Mouse (Mus musculus) midbrain, embryonic 15.5 days (tissue): ENCODE data around the gene Adipoq. TPM values are rescaled to one million over a fixed set of nuclear protein-coding genes. Genes with fewer than 3 reads are reported as not detected.

Experiments used
- ATAC-seq: fragments of 200-750 bp; cut with Nextera tagmentation; replicated peaks from 2 replicates; pipeline ENCODE4 v1.8.0; 2017; ENCODE audit warnings: moderate TSS enrichment
- H3K27ac ChIP-seq: fragments of 300-500 bp; sonication (generic); 2 replicates; pipeline ENCODE4 v1.5.1; 2015; ENCODE audit warnings: mild to moderate bottlenecking, inconsistent platforms
- H3K27me3 ChIP-seq: fragments of 300-500 bp; sonication (generic); replicated peaks from 2 replicates; pipeline ENCODE4 v1.6.1; 2015; ENCODE audit warnings: inconsistent platforms
- H3K36me3 ChIP-seq: fragments of 300-500 bp; sonication (generic); replicated peaks from 2 replicates; pipeline ENCODE4 v1.6.1; 2015; ENCODE audit warnings: inconsistent platforms
- H3K4me1 ChIP-seq: fragments of 300-500 bp; sonication (generic); 2 replicates; pipeline ENCODE4 v1.6.1; 2015; ENCODE audit warnings: inconsistent platforms
- H3K4me2 ChIP-seq: fragments of 300-500 bp; sonication (generic); 2 replicates; pipeline ENCODE4 v1.6.1; 2015; ENCODE audit warnings: inconsistent platforms, mild to moderate bottlenecking, moderate library complexity
- H3K4me3 ChIP-seq: fragments of 300-500 bp; sonication (generic); 2 replicates; pipeline ENCODE4 v1.5.1; 2015; ENCODE audit warnings: mild to moderate bottlenecking, inconsistent platforms
- H3K9ac ChIP-seq: fragments of 300-500 bp; sonication (generic); 2 replicates; pipeline ENCODE4 v1.6.1; 2015; ENCODE audit warnings: mild to moderate bottlenecking, inconsistent platforms
- H3K9me3 ChIP-seq: fragments of 300-500 bp; sonication (generic); 2 replicates; pipeline ENCODE4 v1.6.1; 2016; ENCODE audit warnings: inconsistent platforms
- WGBS: fragments of 180-500 bp; shearing (Covaris S2); methylation state at CpG from one replicate; pipeline ENCODE4 v1.1.7; 2015; ENCODE audit warnings: mixed read lengths; 5-methylcytosine and 5-hydroxymethylcytosine counted together
- polyA plus RNA-seq: library from polyadenylated mRNA; unstranded; fragments of >200 nt; fragmentation: Nextera tagmentation; extraction: Ambion mirVana; gene quantifications from 2 replicates; pipeline ENCODE4 v1.2.1, GENCODE M21; 2015

The Adipoq gene
- polyA plus RNA-seq, 1 experiment from 2014 or later: not detected

DNA sequence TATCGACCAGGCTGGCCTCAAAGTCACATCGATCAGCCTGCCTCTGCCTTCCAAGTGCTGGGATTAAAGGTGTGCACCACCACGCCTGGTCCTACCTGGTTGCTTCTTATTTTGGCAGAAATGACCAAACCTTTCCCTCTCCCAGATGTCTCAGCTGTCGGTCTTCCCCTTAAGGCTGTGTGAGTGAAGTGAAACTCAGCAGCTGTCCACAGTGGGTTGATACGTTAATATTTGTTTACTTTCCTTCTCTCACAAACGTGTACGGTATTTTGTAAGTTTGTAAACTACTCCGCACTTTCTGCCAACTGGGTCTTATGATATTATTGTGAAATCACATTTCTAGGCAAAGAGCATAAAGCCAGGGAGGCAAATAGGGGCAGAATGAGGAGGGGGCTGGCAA, 3.1 kb downstream of the Adipoq start:
- Histone ChIP-seq H3K9me3 (no peaks in the 10 kb centered on the region), H3K36me3 (no peaks in the 10 kb centered on the region), H3K27me3 (no peaks in the 10 kb centered on the region), H3K9ac (no peak overlapping the region), H3K27ac (no peak overlapping the region), H3K4me1 (no peaks in the 10 kb centered on the region), H3K4me3 (no peak overlapping the region), H3K4me2 (no peak overlapping the region)
- no peak for ATAC-seq
- WGBS: 91% methylated on average over 8 of the region's 8 CpGs

DNA sequence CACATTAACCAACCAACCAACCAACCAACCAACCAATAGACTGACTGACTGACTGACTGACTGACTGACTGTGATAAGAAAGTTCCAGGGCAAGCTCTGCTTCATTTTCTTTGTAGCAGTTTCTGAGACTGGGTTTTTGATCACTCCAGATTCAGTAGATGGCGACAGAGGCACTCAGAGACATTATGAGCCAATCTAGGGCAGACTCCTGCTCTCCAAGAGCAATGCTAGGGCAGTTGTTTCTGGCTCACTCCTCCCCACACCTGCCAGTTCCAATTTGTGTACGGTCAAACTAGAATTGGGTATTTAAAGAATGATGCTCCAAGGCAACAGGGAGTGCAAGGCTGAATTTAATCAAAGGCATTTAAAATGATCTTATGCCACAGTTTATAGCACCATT, 5.1 kb downstream of the Adipoq start:
- H3K27ac ChIP-seq: no peak overlapping the region
- H3K27me3 ChIP-seq: no peaks in the 10 kb centered on the region
- no peaks in the 10 kb centered on the region for H3K36me3 ChIP-seq
- H3K4me2 ChIP-seq: no peak overlapping the region
- H3K9me3 ChIP-seq: no peaks in the 10 kb centered on the region
- no peaks in the 10 kb centered on the region for H3K4me1 ChIP-seq
- no peak for ATAC-seq
- 26% methylated on average over 2 of the region's 2 CpGs for WGBS
- no peak overlapping the region for H3K4me3 ChIP-seq
- no peak overlapping the region for H3K9ac ChIP-seq

DNA sequence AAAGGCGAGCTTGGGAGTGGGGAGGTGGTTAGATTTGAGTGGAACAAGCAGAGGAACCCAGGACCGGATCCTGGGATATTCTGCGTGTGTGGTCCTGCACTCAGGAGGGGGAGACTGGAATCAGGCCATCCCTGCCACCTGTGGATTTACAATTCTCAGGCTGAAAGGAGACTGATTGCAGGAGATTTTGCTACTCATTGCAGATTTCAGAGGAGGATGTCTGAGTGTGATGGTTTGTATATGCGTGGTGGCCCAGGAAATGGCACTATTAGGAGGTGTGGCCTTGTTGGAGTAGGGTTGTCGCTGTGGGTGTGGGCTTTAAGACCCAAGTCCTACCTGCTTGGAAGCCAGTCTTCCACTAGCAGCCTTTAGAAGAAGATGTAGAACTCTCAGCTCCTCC, 7.9 kb downstream of the Adipoq start:
- ATAC-seq: no peak
- Histone ChIP-seq H3K4me2 (no peak overlapping the region), H3K27me3 (no peaks in the 10 kb centered on the region), H3K9ac (no peak overlapping the region), H3K27ac (no peak overlapping the region), H3K4me3 (no peak overlapping the region), H3K4me1 (no peaks in the 10 kb centered on the region), H3K36me3 (no peaks in the 10 kb centered on the region), H3K9me3 (no peaks in the 10 kb centered on the region)
- 83% methylated on average over 5 of the region's 5 CpGs for WGBS

DNA sequence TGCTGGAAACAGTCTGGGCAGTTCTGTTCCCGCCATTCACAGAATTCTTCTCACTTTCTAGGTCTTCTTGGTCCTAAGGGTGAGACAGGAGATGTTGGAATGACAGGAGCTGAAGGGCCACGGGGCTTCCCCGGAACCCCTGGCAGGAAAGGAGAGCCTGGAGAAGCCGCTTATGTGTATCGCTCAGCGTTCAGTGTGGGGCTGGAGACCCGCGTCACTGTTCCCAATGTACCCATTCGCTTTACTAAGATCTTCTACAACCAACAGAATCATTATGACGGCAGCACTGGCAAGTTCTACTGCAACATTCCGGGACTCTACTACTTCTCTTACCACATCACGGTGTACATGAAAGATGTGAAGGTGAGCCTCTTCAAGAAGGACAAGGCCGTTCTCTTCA, 10.7 kb downstream of the Adipoq start:
- Histone ChIP-seq H3K36me3 (no peaks in the 10 kb centered on the region), H3K4me1 (no peaks in the 10 kb centered on the region), H3K9me3 (no peaks in the 10 kb centered on the region), H3K4me3 (no peak overlapping the region), H3K9ac (no peak overlapping the region), H3K27me3 (no peaks in the 10 kb centered on the region), H3K4me2 (no peak overlapping the region), H3K27ac (no peak overlapping the region)
- WGBS: 93% methylated on average over 13 of the region's 13 CpGs
- no peak for ATAC-seq

DNA sequence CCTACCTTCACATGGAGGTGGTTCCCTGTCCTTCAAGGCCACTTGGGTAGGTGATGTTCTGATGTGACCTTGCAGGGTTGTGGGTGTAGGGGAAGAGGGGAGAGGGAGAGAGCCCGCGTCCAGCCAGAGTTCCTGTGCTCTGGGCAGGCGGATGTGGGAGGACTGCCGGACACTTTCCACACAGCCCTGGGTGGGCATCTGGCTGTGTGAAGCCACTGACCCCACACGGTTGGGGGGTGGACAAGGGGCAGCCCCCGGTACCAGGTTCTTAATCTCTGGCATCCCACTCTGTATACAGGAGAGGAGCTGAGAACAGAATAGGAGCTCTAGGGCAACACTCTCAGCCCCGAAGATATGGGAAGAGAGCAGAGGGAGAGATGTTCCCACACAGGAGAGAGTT, 12.0 kb downstream of the Adipoq start:
- Histone ChIP-seq H3K36me3 (no peaks in the 10 kb centered on the region), H3K27ac (no peak overlapping the region), H3K4me1 (no peaks in the 10 kb centered on the region), H3K27me3 (no peaks in the 10 kb centered on the region), H3K9me3 (no peaks in the 10 kb centered on the region), H3K4me2 (no peak overlapping the region), H3K9ac (no peak overlapping the region), H3K4me3 (no peak overlapping the region)
- no peak for ATAC-seq
- 89% methylated on average over 7 of the region's 7 CpGs for WGBS

DNA sequence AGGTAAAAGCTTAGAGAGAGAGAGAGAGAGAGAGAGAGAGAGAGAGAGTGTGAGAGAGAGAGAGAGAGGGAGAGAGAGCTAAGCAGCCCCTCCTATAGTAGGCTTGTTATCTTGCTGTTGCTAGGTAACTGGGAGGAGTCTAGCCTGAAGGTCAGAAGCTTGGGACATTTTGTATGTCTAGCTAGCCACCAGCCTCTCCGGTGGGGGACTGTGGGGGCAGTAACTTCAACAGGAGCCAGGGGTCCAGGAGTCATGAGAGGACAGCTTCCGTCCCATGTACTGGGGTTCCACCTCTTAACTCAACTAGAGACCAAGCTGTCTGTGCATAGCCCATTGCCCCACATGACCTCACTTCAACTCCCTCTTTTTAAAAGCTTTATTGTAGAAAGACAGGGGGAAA, 12.6 kb downstream of the Adipoq start:
- H3K27ac ChIP-seq: no peak overlapping the region
- whole genome bisulfite sequencing: 67% methylated on average over 2 of the region's 2 CpGs
- no peak for ATAC-seq

DNA sequence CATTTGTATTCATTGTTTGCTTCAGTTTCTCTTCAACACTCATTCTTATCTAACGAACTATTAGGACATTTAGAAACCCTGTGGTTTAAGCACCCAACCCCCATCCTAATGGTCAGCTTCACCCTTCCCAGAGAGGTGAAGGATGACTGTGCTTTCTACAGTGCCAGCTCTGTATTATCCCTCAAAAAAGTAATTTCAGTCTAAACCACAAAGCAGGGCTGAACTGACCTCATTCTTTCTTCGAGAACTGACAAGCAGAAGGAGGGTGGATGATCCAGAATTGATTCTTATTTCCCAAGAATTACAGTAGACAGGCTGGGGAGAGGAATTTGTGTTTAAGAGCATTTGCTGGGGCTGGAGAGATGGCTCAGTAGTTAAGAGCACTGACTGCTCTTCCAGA, 13.4 kb downstream of the Adipoq start:
- H3K4me1 ChIP-seq: no peaks in the 10 kb centered on the region
- H3K4me2 ChIP-seq: no peak overlapping the region
- 77% methylated on average over 2 of the region's 2 CpGs for WGBS
- H3K4me3 ChIP-seq: no peak overlapping the region
- no peaks in the 10 kb centered on the region for H3K27me3 ChIP-seq
- no peak for ATAC-seq
- no peak overlapping the region for H3K9ac ChIP-seq
- H3K27ac ChIP-seq: no peak overlapping the region
- no peaks in the 10 kb centered on the region for H3K36me3 ChIP-seq
- H3K9me3 ChIP-seq: no peaks in the 10 kb centered on the region

More for the DNA sequence above, 12.6 kb downstream of the Adipoq start:
- Histone ChIP-seq H3K36me3 (no peaks in the 10 kb centered on the region), H3K27me3 (no peaks in the 10 kb centered on the region), H3K9me3 (no peaks in the 10 kb centered on the region), H3K4me2 (no peak overlapping the region), H3K4me1 (no peaks in the 10 kb centered on the region), H3K9ac (no peak overlapping the region), H3K4me3 (no peak overlapping the region)

DNA sequence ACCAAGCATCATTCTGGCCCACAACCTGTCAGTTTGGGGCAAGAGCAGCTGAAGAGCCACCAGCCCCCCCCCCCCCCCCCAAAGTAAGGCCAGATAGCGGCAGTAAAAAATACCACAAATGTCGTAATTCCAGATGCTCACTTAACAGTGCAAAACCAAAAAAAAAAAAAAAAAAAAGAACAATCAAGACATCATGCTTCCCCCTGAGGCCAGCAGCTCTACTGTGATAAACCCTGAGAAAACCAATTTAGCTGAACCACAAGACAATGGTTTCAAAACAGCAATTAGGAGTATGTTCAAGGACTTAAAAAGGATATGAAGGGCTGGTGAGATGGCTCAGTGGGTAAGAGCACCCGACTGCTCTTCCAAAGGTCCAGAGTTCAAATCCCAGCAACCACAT, 15.8 kb downstream of the Adipoq start:
- H3K9ac ChIP-seq: no peak overlapping the region

DNA sequence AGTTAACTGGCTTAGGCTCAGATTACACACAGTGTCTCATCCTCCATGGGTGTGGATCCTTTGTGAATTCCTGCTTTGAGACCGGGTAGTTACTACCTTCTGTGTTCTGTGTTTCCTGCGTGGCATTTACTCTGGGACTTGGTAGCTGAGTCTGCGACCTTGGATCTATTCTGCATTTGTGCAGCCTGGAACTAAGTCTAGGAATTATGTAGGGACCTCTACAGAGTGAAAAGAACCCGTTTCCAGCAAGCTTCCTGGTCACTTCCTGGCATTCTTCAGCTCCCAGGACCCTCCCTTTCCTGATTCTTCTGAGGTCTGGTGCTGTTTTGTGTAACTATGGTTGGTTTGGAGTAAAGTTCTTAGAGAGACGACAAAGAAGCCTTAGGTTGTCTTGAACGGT, 18.1 kb downstream of the Adipoq start:
- Histone ChIP-seq H3K9ac (no peak overlapping the region), H3K27me3 (no peaks in the 10 kb centered on the region), H3K36me3 (no peaks in the 10 kb centered on the region), H3K4me2 (no peak overlapping the region), H3K9me3 (no peaks in the 10 kb centered on the region), H3K4me1 (no peaks in the 10 kb centered on the region), H3K27ac (no peak overlapping the region), H3K4me3 (no peak overlapping the region)
- WGBS: 74% methylated on average over 6 of the region's 6 CpGs
- no peak for ATAC-seq

More for the DNA sequence above, 15.8 kb downstream of the Adipoq start:
- Histone ChIP-seq H3K9me3 (no peaks in the 10 kb centered on the region), H3K36me3 (no peaks in the 10 kb centered on the region), H3K4me3 (no peak overlapping the region), H3K4me1 (no peaks in the 10 kb centered on the region), H3K4me2 (no peak overlapping the region), H3K27ac (no peak overlapping the region), H3K27me3 (no peaks in the 10 kb centered on the region)
- WGBS: 90% methylated on average over 3 of the region's 3 CpGs
- ATAC-seq: no peak

DNA sequence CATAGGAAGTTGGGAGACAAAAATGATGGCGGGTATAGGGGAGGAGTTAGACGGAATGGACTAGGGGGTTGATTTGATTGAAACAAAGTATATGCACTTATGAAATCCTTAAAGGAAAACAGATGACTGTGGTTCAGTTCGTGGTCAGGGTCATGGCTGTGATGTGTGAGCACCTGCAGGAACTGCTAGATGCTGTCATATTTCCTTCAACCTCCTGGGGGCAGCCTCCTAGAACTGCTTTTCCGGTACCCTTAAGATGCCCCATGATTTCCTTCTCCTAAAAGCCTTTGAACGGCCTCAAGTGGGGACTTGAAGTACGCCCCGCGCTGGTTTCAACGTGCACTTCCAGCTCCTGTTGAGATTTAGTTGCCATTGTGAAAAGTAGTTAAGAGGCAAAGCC, 19.1 kb downstream of the Adipoq start:
- Histone ChIP-seq H3K4me1 (no peaks in the 10 kb centered on the region), H3K4me2 (no peak overlapping the region), H3K9me3 (no peaks in the 10 kb centered on the region), H3K4me3 (no peak overlapping the region), H3K27ac (no peak overlapping the region), H3K9ac (no peak overlapping the region), H3K27me3 (no peaks in the 10 kb centered on the region), H3K36me3 (no peaks in the 10 kb centered on the region)
- no peak for ATAC-seq
- 53% methylated on average over 9 of the region's 9 CpGs for WGBS

DNA sequence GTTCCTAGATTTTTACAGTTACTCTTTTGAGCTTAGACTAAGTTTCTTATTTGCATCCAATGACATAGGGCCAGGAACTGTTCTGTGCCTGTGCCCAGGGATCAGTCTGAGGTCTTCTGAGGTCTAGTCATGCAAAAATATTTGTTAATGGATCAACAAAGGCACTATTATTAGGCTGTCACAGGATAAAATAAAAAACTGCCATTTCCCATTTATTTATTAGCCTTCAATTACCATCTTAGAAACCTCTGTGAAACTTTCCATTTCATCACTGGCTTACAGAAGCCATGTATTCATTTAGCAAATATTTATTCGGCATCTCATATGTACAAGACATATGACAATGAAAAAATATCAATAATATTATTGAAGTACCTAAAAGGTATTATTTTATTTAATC, 20.3 kb downstream of the Adipoq start:
- H3K27me3 ChIP-seq: no peaks in the 10 kb centered on the region
- WGBS: 97% methylated on average over 1 of the region's 1 CpGs
- H3K4me1 ChIP-seq: no peaks in the 10 kb centered on the region
- no peak overlapping the region for H3K4me3 ChIP-seq
- no peak overlapping the region for H3K27ac ChIP-seq
- H3K4me2 ChIP-seq: no peak overlapping the region
- no peaks in the 10 kb centered on the region for H3K36me3 ChIP-seq
- no peak overlapping the region for H3K9ac ChIP-seq
- no peaks in the 10 kb centered on the region for H3K9me3 ChIP-seq
- ATAC-seq: no peak

DNA sequence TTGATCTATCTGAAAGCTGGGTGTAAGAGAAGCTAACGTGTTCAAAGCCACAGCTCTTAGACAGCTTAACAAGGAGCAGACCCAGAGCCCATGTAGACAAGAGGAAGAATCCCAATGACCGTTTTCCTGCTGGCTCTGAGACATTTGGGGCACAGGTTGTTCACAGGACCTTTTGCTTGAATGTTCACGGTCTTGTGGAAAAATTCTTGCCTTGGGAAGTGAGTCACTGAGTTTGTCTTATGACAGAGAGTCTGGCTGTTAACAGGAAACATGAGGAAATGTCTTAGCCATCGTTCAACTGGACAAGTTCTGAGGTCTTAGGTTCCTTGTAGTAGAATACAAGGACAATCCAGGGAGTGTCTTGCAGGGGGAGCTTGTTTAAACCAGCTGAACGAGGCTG, 20.7 kb downstream of the Adipoq start:
- no peak overlapping the region for H3K4me3 ChIP-seq
- H3K27ac ChIP-seq: no peak overlapping the region
- no peaks in the 10 kb centered on the region for H3K27me3 ChIP-seq
- ATAC-seq: no peak
- no peak overlapping the region for H3K9ac ChIP-seq
- H3K4me1 ChIP-seq: no peaks in the 10 kb centered on the region
- no peak overlapping the region for H3K4me2 ChIP-seq
- WGBS: 85% methylated on average over 5 of the region's 5 CpGs
- H3K9me3 ChIP-seq: no peaks in the 10 kb centered on the region
- no peaks in the 10 kb centered on the region for H3K36me3 ChIP-seq

DNA sequence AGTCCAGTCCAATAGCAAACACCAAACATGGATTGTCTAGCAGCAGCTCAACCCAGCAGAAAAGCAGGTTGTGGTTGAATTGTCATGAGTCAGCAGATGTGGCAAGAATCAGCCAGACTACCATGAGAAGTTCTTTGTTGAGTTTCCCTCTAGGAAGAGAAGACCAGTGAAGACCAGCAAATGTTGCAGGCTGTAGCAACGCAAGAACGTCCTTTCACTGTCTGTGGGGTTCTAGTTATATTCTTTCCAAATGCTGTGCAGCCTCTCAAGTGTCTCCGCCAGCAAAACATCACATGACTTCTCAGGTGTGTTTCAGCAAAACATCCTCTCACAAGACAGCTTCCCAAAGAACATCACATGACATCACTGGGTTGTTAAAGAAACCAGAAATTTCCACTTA, 24.5 kb downstream of the Adipoq start:
- Histone ChIP-seq H3K36me3 (no peaks in the 10 kb centered on the region), H3K9ac (no peak overlapping the region), H3K27ac (no peak overlapping the region), H3K4me2 (no peak overlapping the region), H3K4me1 (no peaks in the 10 kb centered on the region), H3K27me3 (no peaks in the 10 kb centered on the region), H3K4me3 (no peak overlapping the region), H3K9me3 (no peaks in the 10 kb centered on the region)
- WGBS: 91% methylated on average over 3 of the region's 3 CpGs
- no peak for ATAC-seq

DNA sequence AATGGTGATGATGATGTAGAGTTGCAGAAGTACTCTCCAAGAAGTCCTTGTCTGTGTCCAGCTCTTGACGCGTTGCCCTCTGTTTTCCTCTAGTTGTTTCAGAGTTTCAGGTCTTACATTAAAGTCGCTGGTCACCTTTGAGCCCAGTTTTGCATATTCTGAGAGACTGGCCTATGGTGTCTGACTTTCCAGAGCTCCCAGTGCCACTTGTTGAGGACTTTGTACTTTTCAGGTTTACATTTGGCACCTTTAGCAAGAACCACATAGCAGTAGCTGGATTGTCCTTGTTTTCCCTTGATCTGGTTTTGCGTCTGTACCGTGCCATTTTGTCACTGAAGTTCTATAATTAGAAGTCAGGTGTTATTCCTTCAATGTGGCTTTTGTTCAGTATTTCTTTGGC, 27.6 kb downstream of the Adipoq start:
- Histone ChIP-seq H3K9ac (no peak overlapping the region), H3K36me3 (no peaks in the 10 kb centered on the region), H3K27me3 (no peaks in the 10 kb centered on the region), H3K9me3 (no peaks in the 10 kb centered on the region), H3K4me2 (no peak overlapping the region), H3K27ac (no peak overlapping the region), H3K4me3 (no peak overlapping the region), H3K4me1 (no peaks in the 10 kb centered on the region)
- 96% methylated on average over 5 of the region's 5 CpGs for WGBS
- no peak for ATAC-seq
